Mouse (Mus musculus): ENCODE results near the gene Rsl1. TPM values are rescaled to one million over a fixed set of nuclear protein-coding genes. Genes with fewer than 3 reads are reported as not detected.

The Rsl1 gene
- polyA plus RNA-seq, 1 experiment: 2.8 TPM

DNA sequence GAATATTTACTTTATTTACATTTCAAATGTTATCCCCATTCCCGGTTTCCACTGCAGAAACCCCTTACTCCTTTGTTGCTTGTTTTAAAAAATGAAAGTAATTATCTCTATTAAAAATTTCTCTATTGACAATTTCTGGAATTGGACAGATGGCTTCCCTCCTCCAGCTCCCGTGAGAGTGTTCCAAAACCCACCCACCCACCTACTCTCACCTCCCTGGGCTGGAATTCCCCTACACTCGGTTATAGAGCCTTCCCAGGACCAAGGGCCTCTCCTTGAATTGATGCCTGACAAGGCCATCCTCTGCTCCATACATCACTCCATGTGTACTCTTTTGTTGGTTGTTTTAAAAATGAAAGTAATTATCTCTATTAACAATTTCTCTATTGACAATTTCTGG, 28.7 kb downstream of the Rsl1 start:
- no peak overlapping the region for H3K27ac ChIP-seq (ENCODE audit: control insufficient read depth, insufficient read depth, low read length)
- TF ChIP-seq CTCF (IDR thresholded peaks at IDR 0.05; ENCODE audit: borderline replicate concordance, control insufficient read depth, extremely low read depth, insufficient read depth, low read length, poor library complexity): no peak
- TF ChIP-seq POLR2A (IDR thresholded peaks at IDR 0.05; ENCODE audit: control insufficient read depth, extremely low read depth, insufficient read depth, low read length, poor library complexity): no peak
- H3K4me3 ChIP-seq (ENCODE audit: control insufficient read depth, insufficient read depth, low read length): no peak overlapping the region
- no peaks in the 10 kb centered on the region for H3K4me1 ChIP-seq (replicated peaks; ENCODE audit: control insufficient read depth, insufficient read depth, low read length)
- H3K27me3 ChIP-seq (ENCODE audit: control insufficient read depth, insufficient read depth, low read length): no peaks in the 10 kb centered on the region
- no peaks in the 10 kb centered on the region for H3K36me3 ChIP-seq (ENCODE audit: control insufficient read depth, insufficient read depth, low read length)
- DNase-seq: no peak
- WGBS: 89% methylated on average over 3 of the region's 3 CpGs

DNA sequence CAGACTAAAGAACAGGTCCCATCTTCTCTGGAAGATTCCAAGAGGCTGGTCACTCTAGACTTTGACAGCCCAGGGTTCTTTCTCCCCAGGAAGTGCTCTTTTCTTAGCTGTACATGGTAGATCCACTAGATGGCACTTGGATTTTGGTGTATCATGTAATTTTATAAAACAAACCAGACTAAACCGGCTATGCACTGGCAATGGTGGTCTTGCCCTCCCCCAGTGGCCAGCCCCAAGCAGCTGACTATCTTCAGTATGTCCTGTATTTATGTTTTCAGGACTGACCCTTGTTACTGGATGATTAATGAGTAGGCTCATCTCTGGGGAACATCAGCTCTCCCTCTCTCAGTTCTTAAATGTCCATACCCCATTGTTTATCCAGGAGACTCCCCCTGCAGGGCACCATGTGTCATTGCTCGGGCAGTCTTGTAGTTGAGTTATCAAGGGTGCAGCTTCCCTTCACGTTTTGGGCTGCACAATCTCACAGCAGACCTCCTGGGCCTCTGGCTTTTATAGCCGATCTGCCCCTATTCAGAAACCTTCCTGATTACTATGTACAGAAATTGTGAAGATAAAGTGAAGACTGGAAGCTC, 41.1 kb downstream of the Rsl1 start:
- Histone ChIP-seq H3K4me3 (ENCODE audit: control insufficient read depth, insufficient read depth, low read length) (no peak overlapping the region), H3K27ac (ENCODE audit: control insufficient read depth, insufficient read depth, low read length) (no peak overlapping the region), H3K27me3 (ENCODE audit: control insufficient read depth, insufficient read depth, low read length) (no peaks in the 10 kb centered on the region), H3K4me1 (replicated peaks; ENCODE audit: control insufficient read depth, insufficient read depth, low read length) (no peaks in the 10 kb centered on the region), H3K36me3 (ENCODE audit: control insufficient read depth, insufficient read depth, low read length) (no peaks in the 10 kb centered on the region)
- no peak for TF ChIP-seq CTCF (IDR thresholded peaks at IDR 0.05; ENCODE audit: borderline replicate concordance, control insufficient read depth, extremely low read depth, insufficient read depth, low read length, poor library complexity)
- no peak for TF ChIP-seq POLR2A (IDR thresholded peaks at IDR 0.05; ENCODE audit: control insufficient read depth, extremely low read depth, insufficient read depth, low read length, poor library complexity)
- peak; percentile 10 for DNase-seq
- 67% methylated on average over 4 of the region's 4 CpGs for WGBS

Other genes starting within 250 kb of the Rsl1 start
- gene Zfp712, start 112.0 kb upstream of the Rsl1 start, polyA plus RNA-seq (2012; rRNA removed): 0.65 and 0.73 TPM in 2 replicates
- 0.24 and 0.42 TPM in 2 replicates for gene Zfp708, start 75.2 kb upstream of the Rsl1 start, polyA plus RNA-seq (2012; rRNA removed)
- 1.5 TPM in 2 replicates for gene Gm28557, start 64.6 kb upstream of the Rsl1 start, polyA plus RNA-seq (2012; rRNA removed)
- gene Rslcan18, start 56.9 kb upstream of the Rsl1 start, polyA plus RNA-seq (2012; rRNA removed): 0.05 and 0.17 TPM in 2 replicates
- 0.18 and 0.23 TPM in 2 replicates for gene Zfp759, start 51.5 kb upstream of the Rsl1 start, polyA plus RNA-seq (2012; rRNA removed)
- gene Zfp455, start 21.3 kb downstream of the Rsl1 start, polyA plus RNA-seq (2012; rRNA removed): 0.24 and 0.30 TPM in 2 replicates
- gene Zfp458, start 105.3 kb downstream of the Rsl1 start, polyA plus RNA-seq (2012; rRNA removed): 0.97 and 1.1 TPM in 2 replicates
- gene Zfp457, start 133.3 kb downstream of the Rsl1 start, polyA plus RNA-seq (2012; rRNA removed): 1.4 and 2.4 TPM in 2 replicates
- gene Zfp595, start 159.4 kb downstream of the Rsl1 start, polyA plus RNA-seq (2012; rRNA removed): 1.5 and 2.0 TPM in 2 replicates
- gene Gm28044, start 187.4 kb downstream of the Rsl1 start, polyA plus RNA-seq (2012; rRNA removed): not detected in 2 replicates
- 0.82 TPM in 2 replicates for gene Zfp953, start 187.4 kb downstream of the Rsl1 start, polyA plus RNA-seq (2012; rRNA removed)
- 0.23 TPM in 1 of 2 replicates, not detected in the other for gene Gm28041, start 202.6 kb downstream of the Rsl1 start, polyA plus RNA-seq (2012; rRNA removed)
- gene Zfp456, start 202.6 kb downstream of the Rsl1 start, polyA plus RNA-seq (2012; rRNA removed): 0.37 and 0.65 TPM in 2 replicates
- gene Zfp429, start 226.6 kb downstream of the Rsl1 start, polyA plus RNA-seq (2012; rRNA removed): 1.6 and 5.0 TPM in 2 replicates
- gene Zfp459, start 248.2 kb downstream of the Rsl1 start, polyA plus RNA-seq (2012; rRNA removed): 0.41 and 0.61 TPM in 2 replicates

Data from thymus, adult 2 months (tissue).